Mouse (Mus musculus) bone marrow, adult 2 months (tissue): Measurements from ENCODE around the gene Otud7b. TPM values are rescaled to one million over a fixed set of nuclear protein-coding genes. Genes with fewer than 3 reads are reported as not detected.

Experiments
- H3K27ac ChIP-seq: fragments of 200-500 bp; 2 replicates; pipeline ENCODE4 v1.5.1; 2012; ENCODE audit warnings: low read depth, mild to moderate bottlenecking, control low read depth, inconsistent platforms, low read length; ENCODE audit not compliant: control insufficient read depth, poor library complexity, insufficient read depth
- H3K4me1 ChIP-seq: fragments of 200-500 bp; 2 replicates; pipeline ENCODE4 v1.6.1; 2011; ENCODE audit warnings: low read length; ENCODE audit not compliant: control insufficient read depth, insufficient read depth
- H3K4me3 ChIP-seq: fragments of 200-500 bp; replicated peaks from 2 replicates; pipeline ENCODE3; 2011; ENCODE audit warnings: mild to moderate bottlenecking, low read depth, low read length, control low read depth; ENCODE audit not compliant: control insufficient read depth
- CTCF ChIP-seq: fragments of 200-500 bp; IDR thresholded peaks from 2 replicates; pipeline ENCODE4 v1.5.1; 2011; ENCODE audit warnings: low read length, control low read depth; ENCODE audit not compliant: control insufficient read depth, insufficient read depth
- POLR2A ChIP-seq: fragments of 200-500 bp; IDR thresholded peaks from 2 replicates; pipeline ENCODE4 v1.6.1; 2011; ENCODE audit warnings: low read depth, mild to moderate bottlenecking, control low read depth, low read length, borderline replicate concordance; ENCODE audit not compliant: control insufficient read depth
- WGBS: fragments of 180-500 bp; shearing (Covaris S2); methylation state at CpG from one replicate; pipeline ENCODE4 v1.1.7; 2018; 5-methylcytosine and 5-hydroxymethylcytosine counted together
- polyA plus RNA-seq: library from polyadenylated mRNA; stranded (reverse); fragments of >200 nt; gene quantifications from 2 replicates; pipeline ENCODE4 v1.2.4, GENCODE M21; 2011; ENCODE audit warnings: low replicate concordance; ENCODE audit not compliant: missing spikeins, insufficient read depth, insufficient read length

Otud7b gene
- polyA plus RNA-seq, 1 experiment: 22.2 TPM

- 94% methylated on average over 6 of the region's 6 CpGs for WGBS
- Histone ChIP-seq H3K27ac (no peak overlapping the region), H3K4me3 (no peak overlapping the region)
These were observed 70.9 kb downstream of the Otud7b start for GRCm38 (mm10) chr3:96175251-96175650.

DNA sequence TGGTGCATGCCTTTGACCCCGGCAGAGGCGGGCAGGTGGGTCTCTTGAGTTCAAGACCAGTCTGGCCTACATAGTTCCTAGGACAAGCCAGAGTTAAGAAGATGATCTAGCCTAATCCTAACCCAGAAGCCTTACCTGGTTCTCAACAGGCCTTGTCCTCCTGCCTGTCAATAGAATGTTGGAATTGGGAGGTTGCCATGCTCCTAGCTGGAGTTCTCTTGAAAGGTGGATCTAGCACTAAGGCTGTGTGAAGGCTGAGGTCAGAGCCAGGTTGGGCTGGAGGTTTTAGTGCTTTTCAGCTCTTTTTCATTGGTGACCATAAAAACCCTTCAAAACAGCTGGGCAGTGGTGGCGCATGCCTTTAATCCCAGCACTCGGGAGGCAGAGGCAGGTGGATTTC, 74.1 kb downstream of the Otud7b start:
- Histone ChIP-seq H3K4me3 (no peak overlapping the region), H3K27ac (no peak overlapping the region), H3K4me1 (no peaks in the 10 kb centered on the region)
- WGBS: 90% methylated on average over 4 of the region's 4 CpGs
- TF ChIP-seq CTCF (no peak), POLR2A (no peak)

More at GRCm38 (mm10) chr3:96175251-96175650, 70.9 kb downstream of the Otud7b start:
- peaks cover 2% of the 10 kb centered on the region for H3K4me1 ChIP-seq
- TF ChIP-seq POLR2A (no peak), CTCF (no peak)

GRCm38 (mm10) chr3:96178902-96179301, 74.6 kb downstream of the Otud7b start:
- WGBS: 91% methylated on average over 2 of the region's 2 CpGs
- H3K4me1 ChIP-seq: no peaks in the 10 kb centered on the region
- TF ChIP-seq CTCF (no peak), POLR2A (no peak)
- H3K4me3 ChIP-seq: no peak overlapping the region
- no peak overlapping the region for H3K27ac ChIP-seq

DNA sequence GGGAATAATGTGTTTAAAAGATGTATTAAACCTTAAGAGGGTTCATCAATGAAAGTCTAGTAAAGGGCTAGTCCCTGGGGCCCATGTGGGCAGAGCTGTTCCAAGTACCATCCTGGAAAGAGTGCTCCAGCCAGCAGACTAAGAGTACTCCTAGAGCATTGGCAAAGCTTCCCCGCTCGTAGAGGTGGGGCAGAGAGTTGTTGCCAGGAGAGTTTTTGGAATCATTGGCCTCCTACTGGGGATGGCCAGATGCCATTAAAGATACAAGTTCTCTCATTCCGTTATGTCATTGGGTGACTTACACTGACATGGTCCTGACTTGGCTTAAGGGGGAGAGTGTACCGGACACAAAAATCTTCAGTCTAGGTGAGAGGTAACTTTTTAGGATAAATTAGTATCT, 75.2 kb downstream of the Otud7b start:
- Histone ChIP-seq H3K4me3 (no peak overlapping the region), H3K4me1 (no peaks in the 10 kb centered on the region), H3K27ac (no peak overlapping the region)
- 80% methylated on average over 4 of the region's 4 CpGs for WGBS
- TF ChIP-seq POLR2A (no peak), CTCF (no peak)

- TF ChIP-seq POLR2A (no peak), CTCF (no peak)
- Histone ChIP-seq H3K27ac (no peak within 1 kb of the TSS), H3K4me3 (peak within 1 kb of the TSS; percentile 40), H3K4me1 (no peaks in the 10 kb centered on the region)
- 2% methylated on average over 22 of the region's 23 CpGs for WGBS
These were observed 76.6 kb downstream of the Otud7b start, which contains the start of gene Sv2a for GRCm38 (mm10) chr3:96180727-96181477. TSS of gene Sv2a (plus strand) at chr3:96181151.

GRCm38 (mm10) chr3:96181510-96182381, 77.4 kb downstream of the Otud7b start:
- no peak for TF ChIP-seq CTCF
- no peak for TF ChIP-seq POLR2A
- Histone ChIP-seq H3K4me1 (no peaks in the 10 kb centered on the region), H3K4me3 (no peak overlapping the region), H3K27ac (no peak overlapping the region)
- WGBS: 68% methylated on average over 12 of the region's 12 CpGs

DNA sequence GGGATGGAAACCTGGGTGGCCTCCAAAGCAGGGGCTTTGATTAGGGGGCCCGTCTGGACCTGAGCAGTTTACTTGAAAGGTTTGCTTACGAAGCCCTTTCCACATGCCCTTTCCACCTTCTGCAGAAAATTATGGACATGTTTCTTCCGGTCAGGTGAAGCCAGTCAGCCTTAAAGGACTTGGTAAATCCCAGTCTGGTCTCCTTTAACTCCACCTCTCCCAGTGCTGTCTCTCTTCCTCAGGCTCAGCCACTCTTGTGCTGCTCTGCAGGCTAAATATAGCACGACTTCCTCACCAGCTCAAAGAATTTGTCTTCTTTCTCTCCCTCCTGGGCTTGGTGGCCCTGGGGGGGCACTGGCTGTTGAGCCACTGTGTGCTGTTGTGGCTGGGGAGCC, 78.1 kb downstream of the Otud7b start:
- no peaks in the 10 kb centered on the region for H3K4me1 ChIP-seq
- WGBS: 36% methylated on average over 4 of the region's 4 CpGs
- no peak for TF ChIP-seq CTCF
- no peak for TF ChIP-seq POLR2A
- H3K4me3 ChIP-seq: no peak overlapping the region
- no peak overlapping the region for H3K27ac ChIP-seq

- Histone ChIP-seq H3K4me1 (peaks cover 4% of the 10 kb centered on the region), H3K27ac (no peak overlapping the region), H3K4me3 (no peak overlapping the region)
- TF ChIP-seq POLR2A (no peak), CTCF (no peak)
- WGBS: 85% methylated on average over 12 of the region's 12 CpGs
These were observed 88.7 kb downstream of the Otud7b start for GRCm38 (mm10) chr3:96192977-96193376.
